9 mouse cellular contexts compared by ENCODE assay signal in genomic region chr1:138348447-138348846, GRCm38 (mm10).
DNase-seq lines count a peak whose midpoint lies in the region; ATAC-seq lines count a peak whose summit lies in the region.
"Had no signal": no experiment of that assay in that cellular context is flagged by ENCODE, and none has a peak within 500 bp of the region (broad histone marks: within the 10 kb centered on the region; RNA-seq: fewer than 3 reads in every experiment).

No protein-coding gene starts in this region.

- no peaks in the 10 kb centered on the region for H3K36me3 ChIP-seq in hindbrain, embryonic 16.5 days (ENCODE audit: control insufficient read depth, insufficient read depth, low read length)
- no peaks in the 10 kb centered on the region for H3K36me3 ChIP-seq in intestine, embryonic 15.5 days
- H3K36me3 ChIP-seq: midbrain, embryonic 12.5 days had no signal

- H3K4me1 ChIP-seq in hindbrain, embryonic 16.5 days (ENCODE audit: control insufficient read depth, insufficient read depth, low read depth, low read length) = no peaks in the 10 kb centered on the region
- H3K4me1 ChIP-seq in intestine, embryonic 15.5 days (replicated peaks) = no peaks in the 10 kb centered on the region

- H3K4me3 ChIP-seq in hindbrain, embryonic 16.5 days (ENCODE audit: low read length) = no peak overlapping the region
- no peak overlapping the region for H3K4me3 ChIP-seq in intestine, embryonic 15.5 days (replicated peaks)
- H3K4me3 ChIP-seq: midbrain, embryonic 12.5 days had no signal

- peak; percentile 15 for DNase-seq in kidney, postnatal 10 days
- no peak for DNase-seq in kidney, postnatal 25 days
- peak; percentile 65 for DNase-seq in MN1 (ENCODE audit: low spot score)
- peak; percentile 96 for DNase-seq in fibroblast of lung, adult 2 months (ENCODE audit: low read depth)
- DNase-seq in naive thymus-derived CD4-positive, alpha-beta T cell, adult 2 months (ENCODE audit: low read depth) = peak; percentile 62
- DNase-seq in left cerebral cortex, adult 9 months (ENCODE audit: low spot score in 2 of 2) = no peak

- H3K27me3 ChIP-seq in hindbrain, embryonic 16.5 days (replicated peaks; ENCODE audit: control insufficient read depth, insufficient read depth, low read length) = no peaks in the 10 kb centered on the region
- H3K27me3 ChIP-seq in intestine, embryonic 15.5 days (replicated peaks) = no peaks in the 10 kb centered on the region
- H3K27me3 ChIP-seq: midbrain, embryonic 12.5 days had no signal

- WGBS in hindbrain, embryonic 16.5 days = 68% methylated on average over 6 of the region's 6 CpGs
- WGBS in intestine, embryonic 15.5 days = 61% methylated on average over 6 of the region's 6 CpGs

- H3K9ac ChIP-seq in hindbrain, embryonic 16.5 days (ENCODE audit: low read depth, low read length) = no peak overlapping the region
- no peak overlapping the region for H3K9ac ChIP-seq in intestine, embryonic 15.5 days
- H3K9ac ChIP-seq: midbrain, embryonic 12.5 days had no signal

- H3K9me3 ChIP-seq in hindbrain, embryonic 16.5 days (ENCODE audit: control insufficient read depth, low read length) = no peaks in the 10 kb centered on the region
- H3K9me3 ChIP-seq in intestine, embryonic 15.5 days = no peaks in the 10 kb centered on the region
- H3K9me3 ChIP-seq: midbrain, embryonic 12.5 days had no signal

- no peak overlapping the region for H3K27ac ChIP-seq in hindbrain, embryonic 16.5 days (ENCODE audit: low read depth, low read length)
- H3K27ac ChIP-seq in intestine, embryonic 15.5 days = no peak overlapping the region
- H3K27ac ChIP-seq: midbrain, embryonic 12.5 days had no signal

- ATAC-seq in hindbrain, embryonic 16.5 days = no peak
- ATAC-seq in intestine, embryonic 15.5 days = no peak

- H3K4me2 ChIP-seq in hindbrain, embryonic 16.5 days (ENCODE audit: low read length) = no peak overlapping the region
- H3K4me2 ChIP-seq in intestine, embryonic 15.5 days (replicated peaks) = no peak overlapping the region
- H3K4me2 ChIP-seq: midbrain, embryonic 12.5 days had no signal

Comparison
In these comparisons a context has a peak if more than half of its experiments do, and no peak if none do; other contexts are left out.
1. DNase-seq: peak in kidney, postnatal 10 days (single experiment), MN1 (single experiment), fibroblast of lung, adult 2 months (single experiment) and naive thymus-derived CD4-positive, alpha-beta T cell, adult 2 months (single experiment); none in kidney, postnatal 25 days (0 of 2) and left cerebral cortex, adult 9 months (0 of 2).